Mouse (Mus musculus): ENCODE results near the gene Fut9.

DNA sequence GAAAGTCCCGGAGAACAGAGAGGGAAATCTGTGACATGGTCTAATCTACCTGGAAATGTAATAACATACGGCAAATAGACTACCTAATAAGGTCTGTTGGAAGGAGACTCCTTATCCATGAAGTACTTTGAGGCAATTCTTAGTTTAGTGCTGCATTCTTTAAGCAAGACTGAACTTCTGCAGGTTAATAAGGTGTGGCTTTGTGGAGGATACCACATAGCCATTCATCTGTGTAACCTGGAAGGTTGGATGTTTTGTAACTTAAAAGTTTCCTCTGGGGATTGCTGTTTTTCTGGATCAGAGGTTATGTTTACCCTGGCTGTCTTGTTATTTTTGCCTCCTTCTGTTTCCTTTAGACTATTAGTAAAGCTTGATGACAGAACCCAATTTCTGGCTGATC, 166.8 kb downstream of the Fut9 start:
- TF ChIP-seq ZNF384 (IDR thresholded peaks at IDR 0.05; ENCODE audit: low read depth, low read length), result no peak
- TF ChIP-seq MAFK (IDR thresholded peaks at IDR 0.05; ENCODE audit: insufficient read depth, low read depth, low read length), result no peak
